ENCODE assay signal across 8 mouse cellular contexts in genomic region chr3:123780507-123780906, GRCm38 (mm10).
A peak's percentile ranks its signal among the peaks of the same experiment; 100 is the strongest.
DNase-seq lines count a peak whose midpoint lies in the region; ATAC-seq lines count a peak whose summit lies in the region.
"Had no signal": no experiment of that assay in that cellular context is flagged by ENCODE, and none has a peak within 500 bp of the region (broad histone marks: within the 10 kb centered on the region; RNA-seq: fewer than 3 reads in every experiment).

No protein-coding gene starts in this region.

- H3K9me3 ChIP-seq in limb, embryonic 11.5 days (ENCODE audit: control insufficient read depth, low read length) = no peaks in the 10 kb centered on the region
- H3K9me3 ChIP-seq in limb, embryonic 10.5 days (replicated peaks) = no peaks in the 10 kb centered on the region
- H3K9me3 ChIP-seq: hindbrain, embryonic 15.5 days had no signal

- H3K27me3 ChIP-seq in limb, embryonic 11.5 days (ENCODE audit: control insufficient read depth, insufficient read depth, low read length) = no peaks in the 10 kb centered on the region
- H3K27me3 ChIP-seq in limb, embryonic 10.5 days (ENCODE audit: low read depth, poor library complexity, severe bottlenecking) = no peaks in the 10 kb centered on the region; the same call in 1 of the 2 replicates
- H3K27me3 ChIP-seq: hindbrain, embryonic 15.5 days had no signal

- no peak for DNase-seq in limb, embryonic 11.5 days (ENCODE audit: low spot score)
- DNase-seq in limb, embryonic 10.5 days (ENCODE audit: low spot score) = no peak
- DNase-seq in WW6 (ENCODE audit: low read depth, low spot score) = peak; percentile 7
- DNase-seq in cerebellum, postnatal 10 days = peak; percentile 73 to 76
- peak; percentile 10 for DNase-seq in lung, postnatal 36 days
- no peak for DNase-seq in right cerebral cortex, postnatal 10 days (ENCODE audit: low spot score in 2 of 2)
- no peak for DNase-seq in urinary bladder, postnatal 4 days (ENCODE audit: low spot score in 2 of 2)

- H3K4me1 ChIP-seq in limb, embryonic 11.5 days (ENCODE audit: control insufficient read depth, insufficient read depth, low read length) = no peaks in the 10 kb centered on the region
- no peaks in the 10 kb centered on the region for H3K4me1 ChIP-seq in limb, embryonic 10.5 days
- H3K4me1 ChIP-seq: hindbrain, embryonic 15.5 days had no signal

- 0 out of 2 replicates have a peak, but pooled peaks have one; percentile 47 for ATAC-seq in limb, embryonic 11.5 days (ENCODE audit: insufficient number of reproducible peaks, low FRiP score, low TSS enrichment, low read depth)

- H3K9ac ChIP-seq in limb, embryonic 11.5 days (ENCODE audit: low read length) = no peak overlapping the region
- H3K9ac ChIP-seq: hindbrain, embryonic 15.5 days had no signal

- H3K4me3 ChIP-seq in limb, embryonic 11.5 days (ENCODE audit: low read depth, low read length) = no peak overlapping the region
- H3K4me3 ChIP-seq in limb, embryonic 10.5 days = no peak overlapping the region
- H3K4me3 ChIP-seq: hindbrain, embryonic 15.5 days had no signal

- no peak overlapping the region for H3K27ac ChIP-seq in limb, embryonic 11.5 days (replicated peaks; ENCODE audit: low read depth, low read length)
- no peak overlapping the region for H3K27ac ChIP-seq in limb, embryonic 10.5 days
- H3K27ac ChIP-seq: hindbrain, embryonic 15.5 days had no signal

- no peaks in the 10 kb centered on the region for H3K36me3 ChIP-seq in limb, embryonic 11.5 days (ENCODE audit: control insufficient read depth, insufficient read depth, low read length)
- no peaks in the 10 kb centered on the region for H3K36me3 ChIP-seq in limb, embryonic 10.5 days
- H3K36me3 ChIP-seq: hindbrain, embryonic 15.5 days had no signal

- no peak overlapping the region for H3K4me2 ChIP-seq in limb, embryonic 11.5 days (ENCODE audit: low read depth, severe bottlenecking)
- H3K4me2 ChIP-seq: hindbrain, embryonic 15.5 days had no signal

Comparison
In these comparisons a context has a peak if more than half of its experiments do, and no peak if none do; other contexts are left out.
1. DNase-seq: peak in WW6 (single experiment), cerebellum, postnatal 10 days (2 of 2) and lung, postnatal 36 days (single experiment); none in limb, embryonic 11.5 days (single experiment), limb, embryonic 10.5 days (single experiment), right cerebral cortex, postnatal 10 days (0 of 2) and urinary bladder, postnatal 4 days (0 of 2).